Mouse (Mus musculus) T-cell, adult 2 months (primary cell): ENCODE measurements around the gene Cntn3.

Experiments
- DNase-seq: peaks from one replicate; pipeline ENCODE4 v3.0.0; 2022; ENCODE audit warnings: low spot score

The Cntn3 gene

DNA sequence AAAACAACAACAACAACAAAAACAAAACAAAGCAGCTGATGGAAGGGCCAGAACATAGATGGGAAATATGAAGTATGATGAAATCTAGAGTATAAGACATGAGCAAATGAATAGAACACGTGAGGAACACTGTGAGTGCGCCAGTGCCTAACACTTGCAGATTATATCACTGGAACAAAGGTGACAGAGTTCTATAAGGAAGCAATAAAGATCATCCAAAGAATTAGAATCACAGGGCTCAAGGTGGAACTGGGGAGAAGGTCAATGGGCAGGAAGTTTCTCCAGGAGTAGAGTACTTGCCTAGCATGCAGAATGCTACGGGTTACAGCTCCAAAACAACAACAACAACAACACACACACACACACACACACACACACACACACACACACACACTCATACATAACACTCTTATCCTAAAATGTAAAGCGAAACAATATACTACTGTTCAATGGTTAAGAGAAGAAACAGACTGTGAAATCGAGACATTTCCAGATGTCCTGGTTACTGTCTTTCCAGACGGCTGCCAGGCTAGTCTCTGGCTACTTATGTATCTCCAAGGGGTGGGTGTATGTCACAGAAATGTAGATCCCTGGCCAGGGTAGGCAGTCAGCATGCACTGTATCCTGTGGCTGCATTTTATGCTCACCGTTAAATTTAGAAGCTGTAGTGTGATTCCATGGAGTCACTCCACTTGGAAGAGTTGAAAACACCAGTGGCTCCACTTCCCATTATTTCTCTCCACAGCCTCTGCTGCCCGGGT lies 94.4 kb downstream of the Cntn3 start:
- DNase-seq, result no peak

DNA sequence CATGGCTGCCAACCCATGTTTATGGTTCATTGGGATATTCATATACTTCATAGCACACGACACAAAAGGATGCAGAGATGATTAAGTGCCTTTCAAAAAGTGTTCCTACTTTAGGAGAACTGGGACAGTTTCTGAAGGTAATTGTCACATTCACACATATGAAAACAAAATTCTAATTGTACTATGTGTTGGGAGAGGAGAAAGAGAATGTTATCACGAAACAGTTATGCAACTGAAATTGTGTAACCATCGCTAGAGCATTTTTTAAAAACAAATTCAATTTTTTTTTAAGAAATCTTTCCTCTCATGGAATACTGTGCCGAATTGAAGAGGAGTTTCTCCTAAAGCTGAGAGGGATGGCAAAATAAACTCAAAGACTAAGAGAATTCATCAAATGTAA lies 134.5 kb downstream of the Cntn3 start:
- DNase-seq, result no peak

DNA sequence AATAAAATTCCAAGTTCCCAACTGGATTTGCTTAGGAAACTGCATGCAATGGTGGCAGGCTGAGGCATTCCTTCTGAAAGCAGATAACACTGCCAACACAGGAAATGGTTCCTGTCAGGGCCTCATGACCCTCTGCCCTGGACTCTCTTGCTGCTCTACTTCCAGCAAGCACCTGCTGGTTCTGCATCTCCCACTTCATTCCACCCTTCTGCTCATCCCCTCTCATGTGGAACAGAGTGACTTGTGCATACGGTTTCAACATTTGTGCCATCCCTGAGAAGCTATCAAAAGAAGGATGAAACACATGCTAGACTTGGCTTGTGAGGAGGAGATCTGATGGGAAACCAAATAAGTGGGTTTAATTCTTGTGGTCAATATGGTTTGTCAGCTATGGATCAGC lies 145.4 kb downstream of the Cntn3 start:
- DNase-seq, result no peak

DNA sequence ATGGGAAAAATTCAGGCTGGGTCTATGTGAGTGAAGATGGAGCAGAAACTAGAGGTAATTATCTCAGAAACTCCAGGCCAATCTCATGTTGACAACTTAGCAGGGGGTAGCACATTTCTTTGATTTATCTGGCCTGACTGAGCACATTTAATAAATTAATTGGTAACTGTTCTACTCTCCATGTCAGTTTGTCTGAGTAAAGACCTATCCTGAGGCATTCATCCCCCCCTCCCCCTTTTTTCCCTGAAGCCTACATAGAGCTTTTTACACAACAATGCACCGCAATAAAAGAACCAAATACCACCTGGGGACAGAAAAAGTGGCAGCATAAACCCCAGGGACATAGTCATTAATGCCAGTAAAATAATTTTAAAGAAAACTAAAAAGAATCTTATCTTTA lies 151.1 kb downstream of the Cntn3 start:
- no peak for DNase-seq

DNA sequence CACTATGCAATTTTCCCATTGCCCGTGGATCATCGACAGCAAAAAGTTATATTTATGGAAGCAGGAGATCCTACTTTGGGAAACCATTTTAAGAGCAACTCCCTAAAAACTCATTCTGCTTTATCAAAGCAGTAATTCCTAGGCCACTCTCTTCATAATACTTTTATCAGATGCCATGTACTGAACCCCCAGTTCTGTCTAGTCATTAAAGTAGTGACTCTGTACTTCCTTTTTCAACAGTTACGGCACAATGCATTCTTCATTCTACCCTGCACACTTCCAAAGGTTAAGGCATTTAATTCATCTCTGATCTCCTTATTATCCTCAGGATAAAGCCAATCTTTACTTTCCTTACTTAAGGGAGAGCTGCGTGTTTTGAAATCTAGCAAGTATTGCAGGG lies 184.3 kb downstream of the Cntn3 start:
- no peak for DNase-seq

DNA sequence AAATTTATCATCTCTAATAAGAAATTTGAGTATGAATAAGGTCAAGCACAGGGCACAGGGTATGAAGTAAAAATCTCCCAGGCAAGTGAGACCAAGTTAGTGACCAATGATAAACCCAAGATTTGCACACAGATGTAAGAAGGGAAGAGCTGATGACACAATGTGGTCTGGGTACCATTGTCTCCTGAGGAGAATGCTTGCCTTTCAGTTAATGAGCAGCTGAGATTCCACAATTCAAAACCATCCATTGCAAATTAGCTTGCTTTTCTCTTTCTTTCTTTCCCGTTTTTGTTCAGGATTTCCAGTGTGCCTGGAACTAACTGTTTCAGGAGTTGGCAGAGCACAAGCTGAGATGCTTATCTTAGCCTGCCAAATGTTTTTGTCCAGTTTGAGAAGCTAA lies 200.8 kb downstream of the Cntn3 start:
- no peak for DNase-seq

DNA sequence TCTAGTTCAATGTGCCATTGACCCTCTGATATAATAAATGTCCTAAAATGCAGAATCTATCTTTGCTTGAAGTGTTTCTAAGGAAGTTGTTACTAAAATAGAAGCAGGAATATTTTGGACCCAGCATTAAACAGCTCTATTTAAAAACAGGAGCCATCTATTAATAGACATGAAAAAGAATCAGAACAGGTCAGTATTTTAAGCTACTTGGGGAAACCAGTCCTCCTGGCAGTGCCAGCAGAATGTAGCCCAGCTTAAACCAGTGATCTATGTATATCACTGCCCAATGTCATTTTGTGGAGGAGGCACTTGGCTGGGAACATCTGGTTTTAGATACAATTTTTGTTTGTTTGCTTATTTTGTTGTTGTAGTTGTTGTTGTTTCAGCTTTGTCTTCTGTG lies 209.0 kb downstream of the Cntn3 start:
- DNase-seq, result no peak

DNA sequence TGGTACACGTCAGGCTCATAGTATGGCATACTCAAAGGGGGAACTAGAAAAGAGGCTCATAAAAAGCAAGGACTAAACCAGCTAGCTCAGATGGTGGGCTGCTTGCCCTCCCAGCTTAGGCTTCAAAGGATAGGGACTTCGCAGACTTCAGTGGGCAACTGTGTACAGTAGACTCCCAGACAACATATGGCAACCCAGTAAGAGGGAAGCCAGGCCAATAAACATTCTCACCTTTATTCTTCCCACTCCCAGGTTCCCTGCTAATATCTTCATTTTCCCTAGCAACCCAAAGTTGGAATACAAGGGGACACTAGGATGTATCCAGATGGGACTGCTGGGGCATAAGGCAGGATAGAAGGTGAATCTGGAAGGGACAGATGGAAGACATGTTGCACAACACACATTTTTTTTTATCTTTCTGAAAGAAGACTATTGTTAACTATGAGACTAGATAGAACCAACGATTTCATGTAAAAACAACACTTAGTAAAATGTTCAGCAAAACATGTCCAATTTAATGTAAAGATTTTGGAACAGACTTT lies 209.5 kb downstream of the Cntn3 start:
- DNase-seq, result no peak

DNA sequence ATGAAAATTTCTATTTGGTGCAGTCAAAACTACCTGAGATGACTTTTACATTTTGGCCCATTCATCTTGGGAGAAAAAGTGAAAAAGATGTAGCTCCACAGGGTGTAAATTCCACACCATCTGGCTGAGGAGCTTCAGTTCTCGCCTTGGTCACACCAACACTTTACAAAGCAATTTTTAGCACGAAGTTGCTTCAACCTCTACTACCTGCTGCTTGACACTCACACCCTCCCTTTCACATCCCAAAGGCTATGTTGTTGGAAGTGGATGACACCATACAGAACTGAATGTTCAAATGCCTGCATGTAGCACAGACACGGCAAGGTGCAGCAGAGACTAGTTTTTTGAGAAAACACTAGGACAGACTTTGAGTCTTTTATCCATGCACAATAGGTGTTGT lies 240.8 kb downstream of the Cntn3 start:
- DNase-seq, result no peak

DNA sequence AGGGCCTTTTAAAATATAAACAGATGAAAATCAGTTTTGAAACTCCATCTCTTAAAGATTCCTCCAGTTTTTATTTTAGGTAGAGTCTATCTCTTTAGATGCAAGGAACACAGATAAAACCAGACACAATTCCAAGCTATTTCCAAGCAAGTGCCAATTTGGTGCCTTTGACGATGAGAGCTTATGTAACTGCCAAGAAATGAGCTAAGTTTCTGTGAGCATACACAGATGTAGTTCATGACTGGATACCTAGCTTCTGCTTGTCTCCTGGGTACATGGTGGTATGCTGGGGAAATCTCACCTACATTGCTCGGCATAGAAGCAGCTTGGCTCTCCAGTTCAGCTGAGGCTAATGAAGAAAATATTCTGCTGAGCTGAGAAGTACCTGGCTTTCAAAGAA lies 246.2 kb downstream of the Cntn3 start:
- DNase-seq, result no peak

DNA sequence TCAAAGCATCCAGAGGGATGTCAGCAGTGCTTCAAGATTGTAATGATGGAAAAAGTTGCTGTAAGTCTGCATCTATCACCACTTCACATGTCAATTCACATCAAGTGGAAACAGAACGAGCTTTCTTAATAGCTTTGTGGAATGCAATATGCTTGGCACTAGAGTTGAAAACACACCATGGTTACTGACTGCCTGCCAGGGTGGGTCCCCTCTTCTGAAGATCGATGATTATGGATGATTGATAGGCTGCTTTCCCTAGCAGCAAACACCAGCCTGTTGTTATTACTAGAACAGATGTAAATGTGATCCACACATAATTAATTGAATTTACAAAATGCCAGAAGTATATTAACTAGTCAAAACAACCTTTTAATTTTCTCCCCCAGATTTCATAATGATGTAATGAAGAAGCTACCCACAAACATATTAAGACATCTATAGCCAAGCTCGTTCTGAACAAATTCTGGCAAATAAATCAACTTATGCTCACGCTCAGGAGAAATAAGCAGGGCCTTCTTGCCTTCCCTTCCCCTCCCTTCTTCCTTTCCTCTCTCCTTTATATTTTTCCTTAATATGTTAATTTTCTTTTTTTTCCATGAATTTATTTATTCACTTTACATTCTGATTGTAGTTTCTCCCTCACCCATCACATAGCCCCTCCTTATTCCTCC lies 250.2 kb downstream of the Cntn3 start:
- DNase-seq, result no peak

DNA sequence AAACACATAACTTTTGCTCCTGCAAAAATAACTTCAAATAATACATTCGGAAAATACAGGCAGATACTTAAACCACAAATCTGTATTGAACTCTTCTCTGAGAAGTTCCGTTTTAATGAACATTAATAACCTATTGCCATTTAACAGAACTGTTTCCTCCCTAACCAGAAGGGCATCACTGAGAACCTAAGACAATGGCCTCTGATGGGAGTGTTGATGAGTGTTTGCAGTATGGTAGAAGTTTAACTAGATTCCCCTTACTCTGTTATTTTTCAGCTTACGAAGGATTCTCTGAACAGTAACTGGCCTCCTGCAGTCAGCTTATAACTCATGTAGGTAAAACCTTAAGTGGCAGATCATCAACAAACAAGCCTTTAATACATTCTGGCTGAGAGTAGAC lies 253.1 kb downstream of the Cntn3 start:
- no peak for DNase-seq

DNA sequence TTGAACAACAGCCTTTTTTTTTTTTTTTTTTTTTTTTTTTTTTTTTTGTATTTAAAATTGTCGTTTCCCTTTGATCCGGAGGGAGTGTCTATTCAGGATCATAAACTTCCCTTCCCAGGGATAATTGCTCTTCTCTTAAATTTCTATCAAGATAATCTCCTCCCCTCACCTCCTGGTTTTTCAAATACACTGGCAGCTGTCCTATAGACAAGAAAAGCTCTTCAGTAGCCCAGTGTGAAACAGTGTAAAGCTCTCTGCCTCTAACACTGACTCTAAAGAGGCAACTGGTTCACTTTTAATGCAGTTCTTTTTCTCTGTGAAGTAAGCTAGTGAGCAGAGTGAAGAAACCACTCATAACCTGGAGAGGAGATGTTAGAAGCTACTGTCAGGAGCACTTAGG lies 290.0 kb downstream of the Cntn3 start:
- no peak for DNase-seq

DNA sequence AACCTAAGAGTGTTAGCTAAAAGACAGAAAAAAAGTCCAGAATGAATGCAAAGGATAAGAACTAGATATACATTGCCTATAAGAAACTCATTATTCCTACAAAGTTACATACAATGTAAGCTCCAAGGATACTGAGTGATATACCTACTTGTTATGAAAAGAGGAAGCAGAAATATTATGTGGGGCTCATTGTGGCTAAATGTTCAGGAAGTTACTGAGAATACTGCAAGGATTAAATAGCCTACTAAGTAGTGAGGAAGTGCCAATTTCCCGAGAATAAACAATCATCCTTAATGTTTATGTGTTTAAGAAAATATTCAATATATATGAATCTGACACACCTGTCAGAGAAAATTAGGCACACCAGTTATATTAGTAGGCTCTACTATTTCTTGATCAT lies 341.9 kb downstream of the Cntn3 start:
- DNase-seq, result no peak

DNA sequence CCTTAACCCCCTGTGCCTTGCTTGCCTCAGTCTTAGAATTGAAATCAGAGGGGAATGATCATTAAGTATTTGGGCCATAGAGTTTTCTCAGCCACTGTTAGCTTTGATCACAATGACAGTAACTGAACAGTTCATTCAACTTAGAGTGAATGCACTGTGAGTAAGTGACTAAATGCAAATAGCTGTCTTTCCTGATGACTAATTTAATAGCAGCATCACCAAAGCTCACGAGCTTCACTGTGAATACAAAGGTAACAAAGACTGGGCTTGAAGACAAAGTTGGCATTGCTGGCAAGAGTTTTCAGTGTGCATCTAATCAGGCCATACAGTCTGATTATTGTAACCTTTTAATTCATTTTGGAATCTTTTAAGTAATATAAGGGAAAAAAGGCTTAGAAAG lies 386.6 kb downstream of the Cntn3 start:
- DNase-seq, result no peak

DNA sequence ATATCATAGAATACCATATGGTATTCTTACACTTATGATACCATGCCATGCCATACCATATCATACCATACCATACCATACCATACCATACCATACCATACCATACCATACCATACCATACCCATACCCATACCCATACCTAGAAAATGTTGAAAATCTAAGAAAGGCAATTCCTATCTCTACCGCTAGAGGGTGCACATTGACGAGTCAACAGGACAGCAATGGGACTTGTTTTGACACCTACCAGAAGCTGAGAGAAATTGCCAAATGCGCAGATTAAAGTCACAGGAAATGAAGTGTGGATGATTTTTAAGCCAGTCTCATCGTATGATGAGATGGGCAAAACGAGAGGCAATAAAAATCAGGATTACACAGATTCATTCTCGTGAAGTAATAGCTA lies 402.0 kb downstream of the Cntn3 start:
- DNase-seq, result no peak

DNA sequence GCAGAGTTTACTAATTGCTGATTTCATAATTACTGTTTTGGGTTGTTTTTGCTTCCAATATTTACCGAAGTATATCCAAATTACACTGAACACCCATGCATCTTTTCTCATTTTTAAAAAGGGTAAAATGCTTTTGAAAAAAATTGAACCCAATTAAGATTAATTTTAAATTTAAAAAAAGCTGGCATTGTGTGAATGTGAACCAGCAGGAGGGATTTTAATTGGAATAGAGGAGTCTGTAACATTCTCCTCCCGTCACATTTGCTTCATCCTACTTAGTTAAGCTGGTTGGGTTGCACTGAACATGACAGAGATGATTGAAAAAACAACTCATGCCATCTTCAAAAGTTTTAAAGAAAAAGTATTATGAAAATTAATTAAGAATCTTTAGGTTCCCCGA lies 411.7 kb downstream of the Cntn3 start:
- DNase-seq, result no peak

DNA sequence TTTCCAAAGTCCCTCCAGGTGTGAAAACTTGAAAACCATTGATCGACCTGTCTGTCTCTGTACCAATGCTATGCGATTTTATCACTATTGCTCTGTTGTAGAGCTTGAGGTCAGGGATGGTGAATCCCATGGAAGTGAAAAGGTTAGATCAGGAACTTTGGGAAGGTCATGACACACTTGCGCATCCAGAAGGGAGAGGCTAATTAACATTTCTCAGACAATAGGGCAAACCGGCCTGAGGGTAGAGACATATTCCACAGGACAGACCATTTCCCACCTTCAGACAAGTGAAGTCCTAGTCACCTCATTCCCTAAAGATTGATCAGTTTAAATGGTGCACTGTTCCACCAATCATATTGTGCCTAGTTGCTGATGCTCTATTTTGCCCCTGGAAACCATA lies 451.2 kb downstream of the Cntn3 start:
- DNase-seq, result no peak

DNA sequence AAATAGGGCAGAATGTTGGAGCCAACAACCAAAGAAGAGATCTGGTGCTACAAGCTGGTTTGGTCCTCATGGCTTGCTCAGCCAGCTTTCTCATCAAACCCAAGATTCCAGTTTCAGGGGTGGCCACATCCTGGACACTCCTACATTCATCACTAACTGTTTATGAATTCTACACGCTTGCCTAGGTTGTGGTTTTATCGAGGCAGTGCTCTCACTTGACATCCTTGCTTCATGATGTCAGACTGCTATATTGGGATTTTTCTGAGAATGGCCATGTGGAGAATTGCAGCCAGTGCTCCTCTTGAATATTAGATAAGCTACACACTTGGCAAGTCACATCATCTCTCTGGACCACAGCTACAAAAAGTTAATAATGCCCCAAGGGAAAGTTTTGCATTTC lies 452.9 kb downstream of the Cntn3 start:
- no peak for DNase-seq

DNA sequence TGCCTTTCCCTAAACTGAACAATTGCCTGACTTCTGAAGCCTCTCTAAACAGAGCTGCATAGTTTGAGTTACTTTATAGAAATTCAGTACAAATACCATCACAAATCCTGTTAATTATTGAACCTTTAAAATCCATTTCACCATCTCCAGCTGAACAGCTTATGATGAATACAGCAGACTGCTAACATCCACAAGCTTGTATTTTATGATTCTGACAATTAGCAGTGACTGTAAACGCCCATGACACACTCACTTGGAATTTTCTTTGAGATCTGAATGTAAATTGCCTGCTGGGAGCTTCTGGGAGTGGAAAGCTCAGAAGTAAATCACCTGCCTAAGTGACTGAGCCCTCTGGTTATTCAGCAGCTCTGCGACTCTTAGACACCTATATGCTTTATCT lies 459.3 kb downstream of the Cntn3 start:
- DNase-seq, result no peak
